In the genomic region with DNA sequence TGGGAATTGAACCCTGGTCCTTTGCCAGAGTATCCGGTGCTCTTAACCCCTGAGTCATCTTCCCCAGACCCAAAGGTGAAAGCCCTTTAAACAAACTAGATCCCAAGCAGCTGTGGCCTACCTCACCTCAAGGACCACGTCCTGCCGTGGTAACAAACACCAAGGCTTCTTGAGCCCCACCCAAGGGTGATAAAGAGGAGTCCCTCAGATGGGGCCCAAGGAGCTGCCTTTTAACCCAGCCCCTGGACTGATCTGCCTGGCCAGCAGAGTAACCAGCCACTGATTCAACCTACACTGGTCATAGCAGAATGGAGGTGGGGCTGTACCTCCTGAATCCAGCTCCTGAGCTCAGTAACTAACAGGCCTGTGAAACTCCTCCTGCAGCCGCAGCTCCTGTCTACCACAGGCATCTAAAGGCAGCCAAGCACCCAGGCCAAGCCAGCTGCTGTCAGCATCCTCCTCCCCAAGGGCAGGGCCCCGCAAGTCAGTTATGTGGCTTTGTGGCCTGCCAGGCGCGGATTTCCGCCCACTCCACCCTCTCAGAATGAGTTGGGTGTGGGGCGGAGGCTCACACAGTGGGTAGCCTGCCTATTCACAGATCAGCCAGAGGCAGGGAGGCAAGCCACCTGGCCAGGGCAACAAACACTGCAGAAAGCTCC, we compare ENCODE assay signal across 8 mouse cellular contexts. TPM values are rescaled to one million over a fixed set of nuclear protein-coding genes. Genes with fewer than 3 reads are reported as not detected.
DNase-seq lines count a peak whose midpoint lies in the region; ATAC-seq and TF ChIP-seq lines count a peak whose summit lies in the region.

No protein-coding gene starts in this region.

- no peak for TF ChIP-seq CTCF in Patski (IDR thresholded peaks at IDR 0.05)

- CTCF ChIA-PET in Patski (lab: Charles Lee): interaction anchor here (0.7 to 1.9 kb wide), 4 partner anchors 8 to 179 kb away, joined by 3 to 5 read pairs (median 4); no protein-coding TSS in a partner anchor

- H3K36me3 ChIP-seq in midbrain, embryonic 14.5 days (ENCODE audit: control insufficient read depth, insufficient read depth, low read length): no peaks in the 10 kb centered on the region

- peak; percentile 52 to 55 for DNase-seq in cerebellum, postnatal 25 days
- no peak for DNase-seq in cerebellum, adult 11-12 months
- no peak for DNase-seq in Patski (ENCODE audit: low read depth, low spot score)
- peak; percentile 31 to 43 for DNase-seq in heart, adult 9 months (ENCODE audit: low spot score in 2 of 2)
- peak; percentile 30 to 60 for DNase-seq in kidney, postnatal 25 days
- no peak for DNase-seq in midbrain, embryonic 14.5 days
- peak; percentile 77 to 83 for DNase-seq in thymus, postnatal 36 days
- DNase-seq in ovary, postnatal 14 days (ENCODE audit: low spot score): no peak

- in situ Hi-C loops in Patski (cut with MboI; ENCODE audit: low pct_unique_long_range_greater_than_20kb): no loop called here

- H3K9ac ChIP-seq in midbrain, embryonic 14.5 days (replicated peaks; ENCODE audit: low read length): no peak overlapping the region

- H3K27ac ChIP-seq in midbrain, embryonic 14.5 days (replicated peaks; ENCODE audit: low read depth, low read length): peak overlapping the region; percentile 86; the same call in 1 of the 2 replicates

- H3K4me2 ChIP-seq in midbrain, embryonic 14.5 days (ENCODE audit: low read length): no peak overlapping the region

- peaks cover 23% of the 10 kb centered on the region; the same call in 1 of the 2 replicates for H3K4me1 ChIP-seq in midbrain, embryonic 14.5 days (ENCODE audit: control insufficient read depth, insufficient read depth, low read length)

- POLR2A ChIA-PET in Patski (lab: Charles Lee): interaction anchor here (0.6 to 1.3 kb wide), 3 partner anchors 10 to 79 kb away, joined by 3 to 4 read pairs (median 3); no protein-coding TSS in a partner anchor

- H3K27me3 ChIP-seq in Patski: no peaks in the 10 kb centered on the region
- H3K27me3 ChIP-seq in midbrain, embryonic 14.5 days (ENCODE audit: control insufficient read depth, insufficient read depth, low read length): no peaks in the 10 kb centered on the region

- WGBS in midbrain, embryonic 14.5 days: 42% methylated on average over 9 of the region's 9 CpGs

- peak; percentile 48 for ATAC-seq in Patski
- no peak for ATAC-seq in midbrain, embryonic 14.5 days (ENCODE audit: low FRiP score, low TSS enrichment)

- H3K9me3 ChIP-seq in midbrain, embryonic 14.5 days (ENCODE audit: control insufficient read depth, low read length): no peaks in the 10 kb centered on the region

- no peak overlapping the region for H3K4me3 ChIP-seq in midbrain, embryonic 14.5 days (replicated peaks; ENCODE audit: low read depth, low read length)

RNA-seq across cellular contexts. Expression of gene Rap1gap2, which starts 54.9 kb away (rescaled TPM):
- 21.1 TPM for polyA plus RNA-seq in Patski (2021)
- polyA plus RNA-seq in midbrain, embryonic 14.5 days (2014; fragmentation: Nextera tagmentation; extraction: Ambion mirVana): 9.2 and 10.6 TPM in 2 replicates

Comparison
In these comparisons a context has a peak if more than half of its experiments do, and no peak if none do; other contexts are left out.
1. DNase-seq: peak in cerebellum, postnatal 25 days (2 of 2), heart, adult 9 months (2 of 2), kidney, postnatal 25 days (2 of 2) and thymus, postnatal 36 days (2 of 2); none in cerebellum, adult 11-12 months (single experiment), Patski (single experiment), midbrain, embryonic 14.5 days (single experiment) and ovary, postnatal 14 days (single experiment).